Mouse (Mus musculus) kidney, adult 2 months (tissue): ENCODE data around the gene Rfesd.

Experiments
- CTCF ChIP-seq: fragments of 200-500 bp; conservative IDR thresholded peaks from 2 replicates; pipeline ENCODE4 v1.5.1; 2011; ENCODE audit warnings: low read depth, mild to moderate bottlenecking, control low read depth, low read length, moderate library complexity, mixed read lengths; ENCODE audit not compliant: insufficient read depth, insufficient read length
- POLR2A ChIP-seq: fragments of 200-500 bp; IDR thresholded peaks from one replicate; pipeline ENCODE4 v1.6.1; 2011; ENCODE audit warnings: low read depth, low read length, control low read depth

- no peak for TF ChIP-seq CTCF
- TF ChIP-seq POLR2A = no peak
These were observed 26.1 kb downstream of the Rfesd start for GRCm38 (mm10) chr13:75992169-75993028.
